ENCODE assay signal across 12 mouse cellular contexts in the genomic region with DNA sequence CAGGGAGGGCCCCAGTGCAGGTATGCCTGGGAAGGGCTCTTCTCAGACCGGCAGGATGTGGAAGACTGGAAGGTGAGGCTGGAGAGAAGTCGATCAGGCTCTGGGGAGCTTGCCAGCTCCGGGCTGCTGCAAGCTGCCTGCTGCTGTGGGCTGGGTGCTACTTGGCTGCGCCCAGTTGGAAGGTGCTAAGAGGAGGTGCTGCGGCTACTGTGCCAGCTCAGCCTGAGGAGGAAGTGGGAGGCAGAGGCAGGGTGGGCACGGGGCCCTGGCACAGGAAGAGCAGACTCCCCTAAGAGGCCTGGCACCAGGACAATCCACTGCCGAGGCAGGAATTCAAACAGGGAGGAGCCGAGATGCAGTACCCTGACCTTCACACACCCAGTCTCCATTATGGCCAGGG. TPM values are rescaled to one million over a fixed set of nuclear protein-coding genes. Genes with fewer than 3 reads are reported as not detected.
DNase-seq lines count a peak whose midpoint lies in the region; ATAC-seq and TF ChIP-seq lines count a peak whose summit lies in the region.
"Had no signal": no experiment of that assay in that cellular context is flagged by ENCODE, and none has a peak within 500 bp of the region (broad histone marks: within the 10 kb centered on the region; RNA-seq: fewer than 3 reads in every experiment).

No protein-coding gene starts in this region.

- H3K4me3 ChIP-seq in forebrain, embryonic 14.5 days (ENCODE audit: low read depth, low read length), result no peak overlapping the region
- H3K4me3 ChIP-seq in forebrain, embryonic 12.5 days (replicated peaks), result no peak overlapping the region
- no peak overlapping the region for H3K4me3 ChIP-seq in cerebellum, adult 2 months (replicated peaks; ENCODE audit: insufficient read depth, low read depth, low read length)
- H3K4me3 ChIP-seq: heart, embryonic 13.5 days; neural tube, embryonic 15.5 days; stomach, embryonic 15.5 days had no signal

- no peaks in the 10 kb centered on the region for H3K27me3 ChIP-seq in forebrain, embryonic 14.5 days (replicated peaks; ENCODE audit: control insufficient read depth, insufficient read depth, low read length)
- peaks cover 14% of the 10 kb centered on the region; the same call in 1 of the 2 replicates for H3K27me3 ChIP-seq in forebrain, embryonic 12.5 days
- H3K27me3 ChIP-seq in cerebellum, adult 2 months (ENCODE audit: control insufficient read depth, insufficient read depth, low read length), result no peaks in the 10 kb centered on the region
- H3K27me3 ChIP-seq: stomach, embryonic 15.5 days had no signal

- no peaks in the 10 kb centered on the region for H3K36me3 ChIP-seq in forebrain, embryonic 14.5 days (ENCODE audit: control insufficient read depth, insufficient read depth, low read length)
- H3K36me3 ChIP-seq in forebrain, embryonic 12.5 days (replicated peaks), result no peaks in the 10 kb centered on the region
- H3K36me3 ChIP-seq: heart, embryonic 13.5 days; neural tube, embryonic 15.5 days; stomach, embryonic 15.5 days had no signal

- TF ChIP-seq CTCF in cerebellum, adult 2 months (IDR thresholded peaks at IDR 0.05; ENCODE audit: borderline replicate concordance, insufficient read depth, low read depth, low read length), result no peak

- H3K9me3 ChIP-seq in forebrain, embryonic 14.5 days (replicated peaks; ENCODE audit: control insufficient read depth, low read length), result no peaks in the 10 kb centered on the region
- no peaks in the 10 kb centered on the region for H3K9me3 ChIP-seq in forebrain, embryonic 12.5 days
- H3K9me3 ChIP-seq: heart, embryonic 13.5 days; neural tube, embryonic 15.5 days; stomach, embryonic 15.5 days had no signal

- H3K4me1 ChIP-seq in forebrain, embryonic 14.5 days (ENCODE audit: control insufficient read depth, insufficient read depth, low read length), result no peaks in the 10 kb centered on the region
- H3K4me1 ChIP-seq in forebrain, embryonic 12.5 days, result no peaks in the 10 kb centered on the region
- peaks cover 3% of the 10 kb centered on the region for H3K4me1 ChIP-seq in cerebellum, adult 2 months (ENCODE audit: control insufficient read depth, insufficient read depth, low read length)
- H3K4me1 ChIP-seq: heart, embryonic 13.5 days; neural tube, embryonic 15.5 days; stomach, embryonic 15.5 days had no signal

- no peak overlapping the region for H3K4me2 ChIP-seq in forebrain, embryonic 14.5 days (ENCODE audit: low read length)
- no peak overlapping the region for H3K4me2 ChIP-seq in forebrain, embryonic 12.5 days
- H3K4me2 ChIP-seq: heart, embryonic 13.5 days; neural tube, embryonic 15.5 days; stomach, embryonic 15.5 days had no signal

- H3K9ac ChIP-seq in forebrain, embryonic 14.5 days (ENCODE audit: low read length), result no peak overlapping the region
- no peak overlapping the region for H3K9ac ChIP-seq in forebrain, embryonic 12.5 days
- H3K9ac ChIP-seq: heart, embryonic 13.5 days; neural tube, embryonic 15.5 days; stomach, embryonic 15.5 days had no signal

- ATAC-seq in forebrain, embryonic 14.5 days, result no peak
- no peak for ATAC-seq in forebrain, embryonic 12.5 days (ENCODE audit: low FRiP score)
- ATAC-seq: Patski had no signal

- no peak for TF ChIP-seq POLR2A in cerebellum, adult 2 months (IDR thresholded peaks at IDR 0.05; ENCODE audit: borderline replicate concordance, insufficient read depth, low read length)

- DNase-seq in forebrain, embryonic 14.5 days (ENCODE audit: low spot score), result peak; percentile 32
- peak; percentile 37 for DNase-seq in 3134 (ENCODE audit: extremely low read depth, insufficient read length, low spot score)
- DNase-seq in kidney, adult 9 months, result peak; percentile 73
- DNase-seq in lung, postnatal 36 days, result peak; percentile 35
- DNase-seq in spleen, postnatal 36 days (ENCODE audit: low spot score in 2 of 2), result no peak
- DNase-seq in cerebellum, adult 2 months, result no peak
- no peak for DNase-seq in embryo, embryonic 10 days (ENCODE audit: low spot score)

- H3K27ac ChIP-seq in forebrain, embryonic 14.5 days (ENCODE audit: low read depth, low read length), result no peak overlapping the region
- H3K27ac ChIP-seq in forebrain, embryonic 12.5 days, result no peak overlapping the region
- H3K27ac ChIP-seq in cerebellum, adult 2 months (ENCODE audit: insufficient read depth, low read length), result no peak overlapping the region
- H3K27ac ChIP-seq: heart, embryonic 13.5 days; neural tube, embryonic 15.5 days; stomach, embryonic 15.5 days had no signal

- WGBS in forebrain, embryonic 14.5 days, result 70% methylated on average over 8 of the region's 8 CpGs
- 81% methylated on average over 8 of the region's 8 CpGs for WGBS in forebrain, embryonic 12.5 days
- WGBS in cerebellum, adult 2 months, result 18% methylated on average over 8 of the region's 8 CpGs

RNA-seq across cellular contexts. Expression of gene Epop, which starts 18.4 kb away (rescaled TPM):
- 2.5 and 3.3 TPM in 2 replicates for polyA plus RNA-seq in forebrain, embryonic 14.5 days (2014; fragmentation: Nextera tagmentation; extraction: Ambion mirVana)
- 10.0 and 11.9 TPM in 2 replicates for polyA plus RNA-seq in forebrain, embryonic 12.5 days (2016; fragmentation: Nextera tagmentation; extraction: Ambion mirVana)
- polyA plus RNA-seq in cerebellum, adult 2 months (2012; rRNA removed), result 4.1 and 5.4 TPM in 2 replicates

RNA-seq across cellular contexts. Expression of gene Srcin1, which starts 35.1 kb away (rescaled TPM):
- polyA plus RNA-seq in forebrain, embryonic 14.5 days (2014; fragmentation: Nextera tagmentation; extraction: Ambion mirVana), result 5.6 and 6.4 TPM in 2 replicates
- 5.2 and 5.7 TPM in 2 replicates for polyA plus RNA-seq in forebrain, embryonic 12.5 days (2016; fragmentation: Nextera tagmentation; extraction: Ambion mirVana)
- polyA plus RNA-seq in cerebellum, adult 2 months (2012; rRNA removed), result 127 and 142 TPM in 2 replicates

RNA-seq across cellular contexts. Expression of gene Mllt6, which starts 52.1 kb away (rescaled TPM):
- polyA plus RNA-seq in forebrain, embryonic 14.5 days (2014; fragmentation: Nextera tagmentation; extraction: Ambion mirVana), result 5.0 and 5.9 TPM in 2 replicates
- 3.3 and 3.7 TPM in 2 replicates for polyA plus RNA-seq in forebrain, embryonic 12.5 days (2016; fragmentation: Nextera tagmentation; extraction: Ambion mirVana)
- 68.4 and 69.3 TPM in 2 replicates for polyA plus RNA-seq in cerebellum, adult 2 months (2012; rRNA removed)

Comparison
In these comparisons a context has a peak if more than half of its experiments do, and no peak if none do; other contexts are left out.
1. DNase-seq: peak in forebrain, embryonic 14.5 days (single experiment), 3134 (single experiment), kidney, adult 9 months (single experiment) and lung, postnatal 36 days (single experiment); none in spleen, postnatal 36 days (0 of 2), cerebellum, adult 2 months (0 of 2) and embryo, embryonic 10 days (single experiment).
2. RNA of gene Srcin1, which starts 35.1 kb away (polyA plus RNA-seq): 127 to 142 TPM in cerebellum, adult 2 months; 5.2 to 5.7 TPM in forebrain, embryonic 12.5 days and 5.6 to 6.4 TPM in forebrain, embryonic 14.5 days; every median in the first group is over 10 times any median in the second.
3. RNA of gene Mllt6, which starts 52.1 kb away (polyA plus RNA-seq): 68.4 to 69.3 TPM in cerebellum, adult 2 months; 5.0 to 5.9 TPM in forebrain, embryonic 14.5 days and 3.3 to 3.7 TPM in forebrain, embryonic 12.5 days; every median in the first group is over 10 times any median in the second.